In the genomic region with DNA sequence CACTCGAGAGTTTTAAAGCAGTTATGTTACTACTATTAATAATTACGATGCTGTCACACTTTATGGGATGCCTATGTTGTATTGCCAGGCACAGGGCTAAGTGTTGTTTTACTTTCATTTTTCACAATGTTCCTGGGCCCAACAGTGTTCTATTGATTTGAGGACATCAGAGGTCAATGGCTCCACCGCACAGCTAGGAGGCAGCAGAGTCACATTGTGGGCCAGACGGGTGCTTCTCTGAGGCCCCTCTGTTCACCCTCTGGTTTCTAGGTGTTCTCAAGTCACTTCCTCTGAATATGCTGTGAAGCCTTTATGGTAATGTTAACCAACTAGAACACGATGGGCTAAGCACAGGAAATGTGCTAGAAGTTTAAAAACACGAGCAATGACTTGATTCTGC, we compare ENCODE assay signal across 10 mouse cellular contexts. TPM values are rescaled to one million over a fixed set of nuclear protein-coding genes. Genes with fewer than 3 reads are reported as not detected.
DNase-seq lines count a peak whose midpoint lies in the region; ATAC-seq and TF ChIP-seq lines count a peak whose summit lies in the region.
"Had no signal": no experiment of that assay in that cellular context is flagged by ENCODE, and none has a peak within 500 bp of the region (broad histone marks: within the 10 kb centered on the region; RNA-seq: fewer than 3 reads in every experiment).

No protein-coding gene starts in this region.

- no peaks in the 10 kb centered on the region for H3K4me1 ChIP-seq in testis, adult 2 months (ENCODE audit: control insufficient read depth, insufficient read depth, low read length)
- H3K4me1 ChIP-seq: embryonic facial prominence, embryonic 12.5 days had no signal

- H3K27me3 ChIP-seq in testis, adult 2 months (ENCODE audit: control insufficient read depth, insufficient read depth, low read length): no peaks in the 10 kb centered on the region
- H3K27me3 ChIP-seq: embryonic facial prominence, embryonic 12.5 days had no signal

- H3K4me3 ChIP-seq in testis, adult 2 months (ENCODE audit: control insufficient read depth, low read depth, low read length): no peak overlapping the region
- H3K4me3 ChIP-seq: embryonic facial prominence, embryonic 12.5 days had no signal

- H3K36me3 ChIP-seq in testis, adult 2 months (ENCODE audit: control insufficient read depth, insufficient read depth, low read length): no peaks in the 10 kb centered on the region
- H3K36me3 ChIP-seq: embryonic facial prominence, embryonic 12.5 days had no signal

- peak; percentile 30; the same call in 1 of the 2 replicates for TF ChIP-seq CTCF in testis, adult 2 months (IDR thresholded peaks at IDR 0.05; ENCODE audit: control insufficient read depth, insufficient read depth, insufficient replicate concordance, low read depth, low read length)

- no peak overlapping the region for H3K27ac ChIP-seq in testis, adult 2 months (ENCODE audit: control insufficient read depth, insufficient read depth, low read depth, low read length)
- H3K27ac ChIP-seq: embryonic facial prominence, embryonic 12.5 days had no signal

- no peak for DNase-seq in testis, postnatal 14 days (ENCODE audit: low spot score)
- no peak for DNase-seq in ovary, postnatal 10 days (ENCODE audit: low spot score)
- DNase-seq in cerebellum, adult 18-20 months: no peak
- DNase-seq in cerebellum, adult 9-10 months: no peak
- DNase-seq: heart, postnatal 4 days; right cerebral cortex, postnatal 4 days had no signal

- TF ChIP-seq POLR2A in testis, adult 2 months (IDR thresholded peaks at IDR 0.05; ENCODE audit: control insufficient read depth, low read depth, low read length): no peak

- peak; percentile 97 for ATAC-seq in activated CD4-positive, CD25-positive, alpha-beta regulatory T cell, adult 4 months
- ATAC-seq in megakaryocyte progenitor cell, adult 5-6 weeks (replicated peaks; ENCODE audit: poor library complexity): peak; percentile 94

RNA-seq across cellular contexts. Expression of a gene that starts 18.7 kb away (rescaled TPM):
- polyA plus RNA-seq in testis, adult 2 months (2012; rRNA removed): 8.3 and 8.5 TPM in 2 replicates
- polyA plus RNA-seq in activated CD4-positive, CD25-positive, alpha-beta regulatory T cell, adult 4 months (2017; shearing (Covaris generic)): 100 to 1,000 TPM; 697 to 904 TPM
- total RNA-seq in megakaryocyte progenitor cell, adult 5-6 weeks (2015): 55.9 and 59.4 TPM in 2 replicates
- total RNA-seq in megakaryocyte progenitor cell, adult 5-6 weeks (2017): 46.5 and 56.9 TPM in 2 replicates

Comparison
In these comparisons a context has a peak if more than half of its experiments do, and no peak if none do; other contexts are left out.
1. RNA of a gene that starts 18.7 kb away (polyA plus RNA-seq): 697 to 904 TPM in activated CD4-positive, CD25-positive, alpha-beta regulatory T cell, adult 4 months; 8.3 to 8.5 TPM in testis, adult 2 months; every median in the first group is over 10 times any median in the second.